Mouse (Mus musculus) kidney, embryonic 14.5 days (tissue): ENCODE data around the gene Spta1. TPM values are rescaled to one million over a fixed set of nuclear protein-coding genes. Genes with fewer than 3 reads are reported as not detected.

Source experiments
- polyA plus RNA-seq: library from polyadenylated mRNA; unstranded; fragments of >200 nt; fragmentation: Nextera tagmentation; extraction: Ambion mirVana; gene quantifications from 2 replicates; pipeline ENCODE4 v1.2.1, GENCODE M21; 2014

Gene Spta1
- polyA plus RNA-seq, 1 experiment from 2014 or later, result 0.39 TPM

Other genes starting within 250 kb of the Spta1 start
- gene Mndal, start 230.3 kb upstream of the Spta1 start, polyA plus RNA-seq, result 1.7 and 1.8 TPM in 2 replicates
- gene Ifi203, start 230.1 kb upstream of the Spta1 start, polyA plus RNA-seq, result 0.91 and 1.8 TPM in 2 replicates
- gene Ifi202b, start 190.0 kb upstream of the Spta1 start, polyA plus RNA-seq, result not detected in 2 replicates
- not detected in 2 replicates for gene Ifi205, start 141.0 kb upstream of the Spta1 start, polyA plus RNA-seq
- 0.23 TPM in 1 of 2 replicates, not detected in the other for gene Olfr433, start 132.1 kb upstream of the Spta1 start, polyA plus RNA-seq
- not detected in 2 replicates for gene Olfr432, start 123.6 kb upstream of the Spta1 start, polyA plus RNA-seq
- gene Olfr430, start 106.2 kb upstream of the Spta1 start, polyA plus RNA-seq, result not detected in 2 replicates
- gene Olfr429, start 88.4 kb upstream of the Spta1 start, polyA plus RNA-seq, result not detected in 2 replicates
- gene Olfr427, start 75.9 kb upstream of the Spta1 start, polyA plus RNA-seq, result not detected in 2 replicates
- gene Olfr231, start 51.6 kb upstream of the Spta1 start, polyA plus RNA-seq, result not detected in 2 replicates
- not detected in 2 replicates for gene Olfr424, start 41.3 kb upstream of the Spta1 start, polyA plus RNA-seq
- gene Olfr420, start 17.1 kb upstream of the Spta1 start, polyA plus RNA-seq, result not detected in 2 replicates
- not detected in 2 replicates for gene Olfr419, start 79.3 kb downstream of the Spta1 start, polyA plus RNA-seq
- gene Mptx1, start 157.7 kb downstream of the Spta1 start, polyA plus RNA-seq, result not detected in 2 replicates
- gene Olfr417, start 192.3 kb downstream of the Spta1 start, polyA plus RNA-seq, result not detected in 2 replicates
- not detected in 2 replicates for gene Olfr248, start 218.3 kb downstream of the Spta1 start, polyA plus RNA-seq